Mouse (Mus musculus): ENCODE measurements around the gene Cyfip1. TPM values are rescaled to one million over a fixed set of nuclear protein-coding genes. Genes with fewer than 3 reads are reported as not detected.
"Not testable (repeated sequence)": the region's sequence is repeated elsewhere in the genome, so short reads cannot be mapped to it uniquely, and the experiment has no call there.

The Cyfip1 gene
- polyA plus RNA-seq, 1 experiment from 2014 or later, result 68.9 TPM

- no peaks in the 10 kb centered on the region for H3K9me3 ChIP-seq
- peaks cover 61% of the 10 kb centered on the region for H3K36me3 ChIP-seq
- H3K9ac ChIP-seq, result no peak overlapping the region
- H3K4me1 ChIP-seq, result no peaks in the 10 kb centered on the region
- no peak overlapping the region for H3K4me3 ChIP-seq
- whole genome bisulfite sequencing, result 94% methylated on average over 1 of the region's 1 CpGs
- no peak overlapping the region for H3K4me2 ChIP-seq (replicated peaks)
- H3K27ac ChIP-seq, result no peak overlapping the region
- no peaks in the 10 kb centered on the region for H3K27me3 ChIP-seq (replicated peaks)
- ATAC-seq (ENCODE audit: low FRiP score, low read depth), result no peak
Observed at GRCm38 (mm10) chr7:55909519-55909918, 68.0 kb downstream of the Cyfip1 start.

- no peak overlapping the region for H3K4me2 ChIP-seq (replicated peaks)
- 84% methylated on average over 2 of the region's 2 CpGs for WGBS
- peaks cover 63% of the 10 kb centered on the region for H3K36me3 ChIP-seq
Observed at GRCm38 (mm10) chr7:55910356-55910755, 68.8 kb downstream of the Cyfip1 start.

GRCm38 (mm10) chr7:55911371-55911770 lies 69.8 kb downstream of the Cyfip1 start:
- H3K4me3 ChIP-seq, result no peak overlapping the region
- no peak overlapping the region for H3K27ac ChIP-seq
- ATAC-seq (ENCODE audit: low FRiP score, low read depth), result no peak
- no peaks in the 10 kb centered on the region for H3K27me3 ChIP-seq (replicated peaks)
- no peak overlapping the region for H3K4me2 ChIP-seq (replicated peaks)
- peaks cover 57% of the 10 kb centered on the region for H3K36me3 ChIP-seq
- H3K9me3 ChIP-seq, result no peaks in the 10 kb centered on the region
- 80% methylated on average over 8 of the region's 8 CpGs for WGBS
- H3K4me1 ChIP-seq, result no peaks in the 10 kb centered on the region
- H3K9ac ChIP-seq, result no peak overlapping the region

More at GRCm38 (mm10) chr7:55910356-55910755, 68.8 kb downstream of the Cyfip1 start:
- ATAC-seq (ENCODE audit: low FRiP score, low read depth), result no peak
- Histone ChIP-seq H3K27ac (no peak overlapping the region), H3K9me3 (no peaks in the 10 kb centered on the region), H3K9ac (no peak overlapping the region), H3K4me1 (no peaks in the 10 kb centered on the region), H3K27me3 (replicated peaks) (no peaks in the 10 kb centered on the region), H3K4me3 (no peak overlapping the region)

DNA sequence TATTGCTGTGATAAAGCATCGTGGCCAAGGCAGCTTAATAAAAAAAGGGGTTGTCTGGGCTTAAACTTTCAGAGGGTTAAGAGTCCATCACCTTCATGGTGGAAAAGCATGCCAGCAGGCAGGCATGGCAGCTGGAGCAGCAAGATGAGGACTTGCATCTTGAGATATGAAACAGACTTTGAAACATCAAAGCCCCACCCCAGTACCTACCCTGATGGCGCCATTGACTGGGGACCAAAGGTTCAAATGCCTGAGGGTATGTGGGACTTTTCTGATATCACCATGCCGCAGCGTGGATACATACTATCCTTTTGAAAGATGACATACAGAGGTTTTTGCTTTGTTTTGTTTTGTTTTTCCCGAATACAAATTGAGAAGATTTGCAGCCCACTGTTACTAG lies 70.6 kb downstream of the Cyfip1 start:
- H3K9ac ChIP-seq, result no peak overlapping the region
- 93% methylated on average over 5 of the region's 5 CpGs for whole genome bisulfite sequencing
- ATAC-seq (ENCODE audit: low FRiP score, low read depth), result no peak
- peaks cover 62% of the 10 kb centered on the region for H3K36me3 ChIP-seq
- H3K4me3 ChIP-seq, result no peak overlapping the region
- no peak overlapping the region for H3K27ac ChIP-seq
- no peak overlapping the region for H3K4me2 ChIP-seq (replicated peaks)
- no peaks in the 10 kb centered on the region for H3K27me3 ChIP-seq (replicated peaks)
- no peaks in the 10 kb centered on the region for H3K4me1 ChIP-seq
- H3K9me3 ChIP-seq, result no peaks in the 10 kb centered on the region

DNA sequence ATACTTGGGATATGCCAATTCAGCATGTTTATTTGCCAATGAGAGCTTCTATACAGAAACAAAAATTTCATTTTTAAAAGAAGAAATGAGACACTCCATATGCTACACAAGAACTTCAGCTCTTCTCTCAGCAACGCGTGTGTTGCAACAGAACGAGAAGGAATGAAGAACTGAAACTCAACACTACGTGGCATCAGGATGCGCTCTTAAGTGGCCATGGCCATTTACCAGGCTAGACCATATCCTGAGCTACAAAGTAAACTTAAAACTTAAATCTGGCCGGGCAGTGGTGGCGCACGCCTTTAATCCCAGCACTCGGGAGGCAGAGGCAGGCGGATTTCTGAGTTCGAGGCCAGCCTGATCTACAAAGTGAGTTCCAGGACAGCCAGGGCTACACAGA lies 76.8 kb downstream of the Cyfip1 start:
- not testable (repeated sequence) for H3K4me3 ChIP-seq; H3K27me3 ChIP-seq (replicated peaks); H3K9ac ChIP-seq; H3K27ac ChIP-seq; H3K4me2 ChIP-seq (replicated peaks); ATAC-seq (ENCODE audit: low FRiP score, low read depth); H3K9me3 ChIP-seq; H3K4me1 ChIP-seq
- 96% methylated on average over 11 of the region's 11 CpGs for WGBS
- H3K36me3 ChIP-seq, result peaks cover 75% of the 10 kb centered on the region

DNA sequence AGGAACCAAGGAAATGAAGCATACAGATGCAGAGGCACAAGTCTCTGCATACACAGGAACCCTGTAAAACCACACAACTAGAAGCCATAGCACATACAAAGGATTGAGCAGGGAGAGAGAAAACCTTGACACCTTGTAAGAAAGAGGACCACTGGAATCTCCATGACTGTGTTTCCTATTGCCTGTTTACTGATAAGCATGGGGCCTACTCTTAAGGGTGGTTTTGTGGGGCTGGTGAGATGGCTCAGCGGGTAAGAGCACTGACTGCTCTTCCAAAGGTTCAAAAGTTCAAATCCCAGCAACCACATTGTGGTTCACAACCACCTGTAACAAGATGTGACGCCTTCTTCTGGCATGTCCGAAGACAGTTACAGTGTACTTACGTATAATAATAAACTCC lies 85.7 kb downstream of the Cyfip1 start:
- H3K9me3 ChIP-seq, result no peaks in the 10 kb centered on the region
- H3K9ac ChIP-seq, result no peak overlapping the region
- 91% methylated on average over 4 of the region's 4 CpGs for WGBS
- no peaks in the 10 kb centered on the region for H3K4me1 ChIP-seq
- no peaks in the 10 kb centered on the region for H3K27me3 ChIP-seq (replicated peaks)
- ATAC-seq (ENCODE audit: low FRiP score, low read depth), result no peak
- H3K27ac ChIP-seq, result no peak overlapping the region
- H3K36me3 ChIP-seq, result peaks cover 51% of the 10 kb centered on the region
- H3K4me3 ChIP-seq, result no peak overlapping the region
- H3K4me2 ChIP-seq (replicated peaks), result no peak overlapping the region

DNA sequence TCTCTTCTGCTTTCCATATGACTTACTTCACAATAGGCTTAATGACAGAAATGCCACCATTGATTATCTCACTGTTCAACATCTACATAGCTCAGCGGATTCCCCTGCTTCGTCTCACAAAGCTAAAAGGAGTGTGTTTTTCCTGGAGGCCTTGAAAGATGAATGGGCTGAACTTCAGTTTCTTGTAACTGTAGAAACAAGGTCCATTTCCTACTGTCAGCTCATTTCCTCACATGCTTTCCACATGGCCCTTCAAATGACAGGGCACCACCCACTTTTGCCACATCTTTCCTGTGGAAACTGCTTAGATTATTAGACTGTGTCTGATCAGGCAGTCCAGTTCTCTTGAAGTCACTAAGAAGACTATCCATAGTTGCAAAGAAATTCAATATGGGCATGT lies 87.1 kb downstream of the Cyfip1 start:
- H3K4me3 ChIP-seq, result no peak overlapping the region
- no peak for ATAC-seq (ENCODE audit: low FRiP score, low read depth)
- no peak overlapping the region for H3K4me2 ChIP-seq (replicated peaks)
- 81% methylated on average over 2 of the region's 2 CpGs for WGBS
- no peak overlapping the region for H3K27ac ChIP-seq
- no peaks in the 10 kb centered on the region for H3K27me3 ChIP-seq (replicated peaks)
- no peaks in the 10 kb centered on the region for H3K4me1 ChIP-seq
- H3K36me3 ChIP-seq, result peaks cover 38% of the 10 kb centered on the region
- no peak overlapping the region for H3K9ac ChIP-seq
- H3K9me3 ChIP-seq, result no peaks in the 10 kb centered on the region

DNA sequence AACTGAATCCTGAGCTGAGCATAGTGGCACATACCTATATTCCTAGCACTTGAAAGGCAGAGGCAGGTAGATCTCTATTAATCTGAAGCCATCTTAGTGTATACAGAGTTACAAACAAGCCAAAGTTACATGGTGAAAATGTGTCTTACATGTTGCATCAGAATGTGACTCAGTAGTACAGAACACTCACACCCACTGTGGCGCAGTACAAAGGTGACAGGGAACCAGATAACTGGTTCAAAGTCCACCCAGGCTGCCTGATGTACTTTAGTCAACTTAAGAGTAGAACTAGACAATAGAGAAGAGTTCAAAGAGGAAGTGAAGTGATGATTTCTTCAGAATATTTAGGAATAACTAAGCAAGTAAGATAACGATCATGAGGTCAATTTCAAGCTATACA lies 93.5 kb downstream of the Cyfip1 start:
- H3K4me3 ChIP-seq, result no peak overlapping the region
- no peak for ATAC-seq (ENCODE audit: low FRiP score, low read depth)
- H3K4me1 ChIP-seq, result no peaks in the 10 kb centered on the region
- H3K27ac ChIP-seq, result no peak overlapping the region
- H3K36me3 ChIP-seq, result peaks cover 10% of the 10 kb centered on the region
- WGBS, result 96% methylated on average over 2 of the region's 2 CpGs
- H3K27me3 ChIP-seq (replicated peaks), result no peaks in the 10 kb centered on the region
- no peaks in the 10 kb centered on the region for H3K9me3 ChIP-seq
- no peak overlapping the region for H3K9ac ChIP-seq
- no peak overlapping the region for H3K4me2 ChIP-seq (replicated peaks)

DNA sequence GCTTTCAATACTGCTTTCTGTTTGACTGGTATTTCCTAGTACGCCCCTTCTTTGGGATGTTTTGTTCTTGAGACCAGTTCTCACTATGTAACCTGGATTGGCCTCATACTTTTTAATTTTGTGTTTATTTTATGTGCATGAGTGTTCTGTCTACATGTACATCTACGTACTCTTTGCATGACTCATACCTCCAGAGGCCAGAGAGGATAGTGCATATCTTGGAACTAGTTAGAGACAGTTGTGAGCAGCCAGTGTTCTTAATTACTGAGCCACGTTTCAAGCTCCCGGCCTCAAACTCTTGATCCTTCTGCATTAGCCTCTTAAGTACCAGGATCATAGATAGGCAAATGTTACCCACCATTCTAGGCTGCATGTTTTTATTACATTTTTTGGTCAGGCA lies 96.8 kb downstream of the Cyfip1 start:
- no peaks in the 10 kb centered on the region for H3K4me1 ChIP-seq
- H3K4me2 ChIP-seq (replicated peaks), result no peak overlapping the region
- WGBS, result 92% methylated on average over 4 of the region's 4 CpGs
- H3K36me3 ChIP-seq, result peaks cover 9% of the 10 kb centered on the region; the same call in 1 of the 2 replicates
- no peak overlapping the region for H3K9ac ChIP-seq
- H3K4me3 ChIP-seq, result no peak overlapping the region
- H3K27ac ChIP-seq, result no peak overlapping the region
- H3K9me3 ChIP-seq, result no peaks in the 10 kb centered on the region
- H3K27me3 ChIP-seq (replicated peaks), result no peaks in the 10 kb centered on the region
- no peak for ATAC-seq (ENCODE audit: low FRiP score, low read depth)

GRCm38 (mm10) chr7:55956054-55956453 lies 114.5 kb downstream of the Cyfip1 start:
- Histone ChIP-seq H3K27ac (no peak overlapping the region), H3K36me3 (peaks cover 11% of the 10 kb centered on the region), H3K27me3 (replicated peaks) (no peaks in the 10 kb centered on the region), H3K9ac (no peak overlapping the region), H3K9me3 (peaks cover 7% of the 10 kb centered on the region; the same call in 1 of the 2 replicates), H3K4me2 (replicated peaks) (no peak overlapping the region), H3K4me1 (no peaks in the 10 kb centered on the region), H3K4me3 (no peak overlapping the region)
- ATAC-seq (ENCODE audit: low FRiP score, low read depth), result no peak
- 96% methylated on average over 2 of the region's 2 CpGs for WGBS

DNA sequence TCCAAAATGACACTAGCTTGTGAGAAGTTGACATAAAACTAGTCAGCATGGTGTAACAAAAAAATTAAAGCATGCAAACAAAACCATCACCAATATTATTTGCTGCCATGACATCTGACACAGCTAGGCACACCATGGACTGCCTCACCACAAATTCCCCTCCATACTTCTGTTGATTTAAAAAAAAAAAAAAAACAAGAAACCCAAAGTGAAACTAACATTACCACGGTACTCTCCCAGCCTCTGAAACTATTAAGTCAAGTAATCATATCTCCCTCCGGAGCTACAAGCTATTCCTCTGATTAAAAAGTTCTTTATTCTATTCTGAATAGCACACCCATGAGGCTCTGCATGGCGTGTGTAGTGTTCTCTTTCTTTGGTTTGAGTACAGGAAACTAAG lies 115.6 kb downstream of the Cyfip1 start:
- Histone ChIP-seq H3K4me3 (no peak overlapping the region), H3K4me1 (no peaks in the 10 kb centered on the region), H3K36me3 (peaks cover 11% of the 10 kb centered on the region), H3K27ac (no peak overlapping the region), H3K27me3 (replicated peaks) (no peaks in the 10 kb centered on the region), H3K9me3 (peaks cover 7% of the 10 kb centered on the region; the same call in 1 of the 2 replicates), H3K4me2 (replicated peaks) (no peak overlapping the region), H3K9ac (no peak overlapping the region)
- ATAC-seq (ENCODE audit: low FRiP score, low read depth), result no peak
- WGBS, result 92% methylated on average over 3 of the region's 3 CpGs

DNA sequence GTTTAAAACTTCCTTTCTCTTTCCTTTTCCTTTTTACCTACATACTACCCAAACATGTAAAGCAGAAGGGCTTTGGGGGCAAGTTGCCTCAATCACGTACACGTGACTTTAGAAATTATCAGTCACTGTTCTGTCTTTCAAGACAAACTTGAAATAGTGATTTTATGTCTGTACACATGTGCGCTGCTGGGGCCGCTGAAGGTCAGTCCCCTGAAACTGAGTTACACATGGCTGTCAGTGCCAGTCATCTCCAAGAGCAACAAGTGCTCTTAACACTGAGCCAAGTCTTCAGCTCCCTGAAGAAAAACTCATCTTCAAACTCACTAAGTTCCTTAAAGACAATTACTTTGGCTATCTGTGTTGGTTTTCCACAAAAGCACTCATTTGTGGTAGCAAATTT lies 116.4 kb downstream of the Cyfip1 start:
- Histone ChIP-seq H3K36me3 (peaks cover 11% of the 10 kb centered on the region), H3K4me3 (no peak overlapping the region), H3K9ac (no peak overlapping the region)

DNA sequence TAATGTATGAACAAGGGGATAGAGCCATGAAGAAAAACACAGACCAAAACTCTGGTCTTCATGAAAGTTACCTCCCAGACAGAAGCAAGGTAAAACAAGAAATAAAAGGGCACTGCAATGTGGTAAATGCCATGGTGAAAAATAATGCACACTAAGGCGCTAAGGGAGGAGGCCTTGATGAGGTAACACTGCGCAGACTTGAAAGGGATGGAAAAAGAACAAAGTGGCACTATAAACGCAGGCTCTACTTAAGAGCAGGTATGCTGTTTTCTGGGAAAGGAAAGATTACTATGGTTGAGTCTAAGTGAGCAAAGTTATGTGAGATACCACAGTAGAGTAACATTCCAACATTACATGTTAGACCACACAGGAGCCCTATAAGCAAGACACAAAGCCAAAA lies 118.3 kb downstream of the Cyfip1 start:
- 98% methylated on average over 3 of the region's 3 CpGs for WGBS
- Histone ChIP-seq H3K9me3 (no peaks in the 10 kb centered on the region), H3K36me3 (peaks cover under 1% of the 10 kb centered on the region; the same call in 1 of the 2 replicates), H3K9ac (no peak overlapping the region), H3K4me2 (replicated peaks) (no peak overlapping the region), H3K27ac (no peak overlapping the region), H3K27me3 (replicated peaks) (no peaks in the 10 kb centered on the region), H3K4me3 (no peak overlapping the region), H3K4me1 (no peaks in the 10 kb centered on the region)
- no peak for ATAC-seq (ENCODE audit: low FRiP score, low read depth)

More for the DNA sequence above, 116.4 kb downstream of the Cyfip1 start:
- 97% methylated on average over 4 of the region's 4 CpGs for WGBS
- Histone ChIP-seq H3K4me1 (no peaks in the 10 kb centered on the region), H3K9me3 (peaks cover 7% of the 10 kb centered on the region; the same call in 1 of the 2 replicates), H3K27ac (no peak overlapping the region), H3K4me2 (replicated peaks) (no peak overlapping the region), H3K27me3 (replicated peaks) (no peaks in the 10 kb centered on the region)
- ATAC-seq (ENCODE audit: low FRiP score, low read depth), result no peak
